Mouse (Mus musculus): ENCODE data around the gene Srsf5. TPM values are rescaled to one million over a fixed set of nuclear protein-coding genes. Genes with fewer than 3 reads are reported as not detected.

Gene Srsf5
- 426 and 452 TPM in 2 replicates for polyA plus RNA-seq (2015; fragmentation: Nextera tagmentation; extraction: Ambion mirVana)

DNA sequence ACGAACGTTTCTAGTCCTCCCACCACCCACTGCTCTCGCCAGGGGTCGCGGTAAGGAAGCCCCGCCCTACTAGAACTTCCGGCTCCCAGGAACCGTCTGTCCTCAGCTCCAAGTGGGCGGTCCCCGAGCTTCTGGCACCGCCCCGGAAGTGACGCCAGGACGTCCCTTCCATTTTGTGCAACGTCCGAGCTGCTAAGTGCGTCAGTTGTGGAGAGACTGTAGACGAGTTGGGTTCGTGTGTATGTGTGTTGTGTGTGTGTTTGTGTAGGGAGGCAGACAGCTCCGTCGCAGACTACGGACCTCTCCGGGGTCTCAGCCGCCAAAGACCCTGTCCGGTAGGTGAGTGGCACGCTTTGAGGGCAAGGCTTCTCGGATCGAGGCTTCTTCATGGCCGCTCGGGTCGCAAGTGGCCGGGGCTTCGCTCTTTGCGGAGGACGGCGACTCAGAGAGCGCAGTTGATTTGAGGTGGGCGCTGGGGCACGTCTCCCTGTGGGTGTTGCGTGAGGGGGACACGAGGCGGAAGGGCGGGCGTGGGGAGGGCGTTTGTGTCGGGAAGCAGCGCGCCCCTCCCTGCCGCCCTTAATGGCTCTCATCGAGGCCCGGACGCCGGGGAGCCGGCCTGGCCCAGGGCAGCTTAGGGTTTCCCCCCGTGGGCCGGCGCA is at the start of gene Srsf5:
Gene Srsf5 (plus strand): TSS at position 171 of the 662 bp plus-strand sequence.
- under 1% methylated on average over 57 of the region's 57 CpGs for WGBS
- peak within 1 kb of the TSS; percentile 95 for H3K9ac ChIP-seq (ENCODE audit: low read depth, low read length)
- peak; percentile 95 for ATAC-seq

DNA sequence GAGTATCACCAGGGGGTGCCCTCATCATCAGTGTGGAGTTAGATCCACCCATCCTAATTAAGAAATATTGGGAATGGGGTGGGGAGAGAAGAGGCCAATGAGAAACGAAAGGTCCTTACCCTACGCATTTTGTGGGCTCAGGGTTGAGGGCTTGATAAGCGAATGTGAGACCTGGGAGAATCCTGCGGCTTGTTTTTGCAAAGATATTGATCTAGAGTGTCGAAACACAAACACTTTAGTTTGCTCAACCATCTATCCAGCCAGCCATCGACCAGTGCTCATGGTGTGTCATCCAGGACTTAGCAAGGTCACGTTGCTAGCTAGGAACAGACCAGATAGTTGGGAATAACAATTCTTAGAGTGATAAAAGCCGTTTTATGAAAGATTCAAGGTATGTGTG is 35.7 kb upstream of the Srsf5 start:
- Histone ChIP-seq H3K4me2 (ENCODE audit: low read length) (no peak overlapping the region), H3K9ac (ENCODE audit: low read depth, low read length) (no peak overlapping the region), H3K27me3 (ENCODE audit: control insufficient read depth, insufficient read depth, low read depth, low read length) (no peaks in the 10 kb centered on the region), H3K27ac (ENCODE audit: low read length) (no peak overlapping the region), H3K4me1 (ENCODE audit: control insufficient read depth, insufficient read depth, low read length) (no peaks in the 10 kb centered on the region), H3K36me3 (ENCODE audit: control insufficient read depth, insufficient read depth, low read length) (no peaks in the 10 kb centered on the region), H3K9me3 (replicated peaks; ENCODE audit: control insufficient read depth, low read length, poor library complexity, severe bottlenecking) (no peaks in the 10 kb centered on the region), H3K4me3 (ENCODE audit: low read depth, low read length) (no peak overlapping the region)
- ATAC-seq = no peak
- 92% methylated on average over 8 of the region's 8 CpGs for WGBS

More for the DNA sequence above, at the start of gene Srsf5:
- Histone ChIP-seq H3K27me3 (ENCODE audit: control insufficient read depth, insufficient read depth, low read depth, low read length) (no peaks in the 10 kb centered on the region), H3K4me2 (ENCODE audit: low read length) (peak within 1 kb of the TSS; percentile 81), H3K27ac (ENCODE audit: low read length) (peak within 1 kb of the TSS; percentile 96), H3K4me3 (ENCODE audit: low read depth, low read length) (peak within 1 kb of the TSS; percentile 91), H3K4me1 (ENCODE audit: control insufficient read depth, insufficient read depth, low read length) (peaks cover 8% of the 10 kb centered on the region), H3K36me3 (ENCODE audit: control insufficient read depth, insufficient read depth, low read length) (peaks cover 17% of the 10 kb centered on the region), H3K9me3 (replicated peaks; ENCODE audit: control insufficient read depth, low read length, poor library complexity, severe bottlenecking) (no peaks in the 10 kb centered on the region)

DNA sequence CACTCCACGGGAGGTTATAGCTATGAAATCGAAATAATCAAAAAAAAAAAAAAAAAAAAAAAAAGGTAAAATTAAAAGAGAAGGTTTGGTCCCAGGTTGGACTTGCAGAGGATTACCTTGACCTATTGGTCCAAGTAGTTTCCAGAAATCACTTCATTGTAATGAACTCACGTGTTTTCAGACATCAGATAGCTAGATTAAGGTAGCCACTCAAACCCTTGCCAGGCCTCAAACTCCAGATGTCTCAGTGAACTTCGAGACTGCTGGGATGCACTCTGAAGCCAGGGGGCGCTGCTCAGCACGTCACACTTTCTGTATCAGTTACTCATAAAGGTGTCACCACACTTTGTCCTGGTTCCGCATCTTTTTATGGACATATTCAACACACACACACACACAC is 27.5 kb upstream of the Srsf5 start:
- Histone ChIP-seq H3K27me3 (ENCODE audit: control insufficient read depth, insufficient read depth, low read depth, low read length) (no peaks in the 10 kb centered on the region), H3K4me3 (ENCODE audit: low read depth, low read length) (no peak overlapping the region), H3K4me1 (ENCODE audit: control insufficient read depth, insufficient read depth, low read length) (0 out of 2 replicates have a peak, but pooled peaks cover 1% of the 10 kb centered on the region), H3K27ac (ENCODE audit: low read length) (no peak overlapping the region), H3K9ac (ENCODE audit: low read depth, low read length) (no peak overlapping the region), H3K36me3 (ENCODE audit: control insufficient read depth, insufficient read depth, low read length) (no peaks in the 10 kb centered on the region), H3K4me2 (ENCODE audit: low read length) (no peak overlapping the region), H3K9me3 (replicated peaks; ENCODE audit: control insufficient read depth, low read length, poor library complexity, severe bottlenecking) (no peaks in the 10 kb centered on the region)
- 61% methylated on average over 7 of the region's 7 CpGs for WGBS
- ATAC-seq = no peak

DNA sequence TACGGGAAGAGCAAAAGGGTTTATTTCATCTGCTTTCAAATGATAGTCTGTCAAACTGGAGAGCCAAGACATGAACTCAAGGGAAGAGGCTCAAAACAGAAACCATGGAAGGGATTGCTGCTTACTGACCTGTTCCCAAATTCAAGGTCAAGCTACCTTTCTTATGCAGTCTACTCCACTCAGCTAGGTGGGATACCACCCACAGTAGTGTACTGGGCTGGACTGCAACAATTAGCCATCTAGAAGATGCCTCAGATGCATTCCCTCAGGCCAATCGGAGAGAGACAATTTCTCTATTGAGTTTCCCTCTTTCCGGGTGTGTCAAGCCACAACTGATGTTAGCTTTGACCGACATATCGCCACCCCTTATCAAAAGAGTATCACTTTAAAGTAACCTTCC is 24.0 kb upstream of the Srsf5 start:
- Histone ChIP-seq H3K27me3 (ENCODE audit: control insufficient read depth, insufficient read depth, low read depth, low read length) (no peaks in the 10 kb centered on the region), H3K4me3 (ENCODE audit: low read depth, low read length) (no peak overlapping the region), H3K27ac (ENCODE audit: low read length) (no peak overlapping the region), H3K9ac (ENCODE audit: low read depth, low read length) (no peak overlapping the region), H3K4me1 (ENCODE audit: control insufficient read depth, insufficient read depth, low read length) (0 out of 2 replicates have a peak, but pooled peaks cover 4% of the 10 kb centered on the region), H3K4me2 (ENCODE audit: low read length) (no peak overlapping the region), H3K9me3 (replicated peaks; ENCODE audit: control insufficient read depth, low read length, poor library complexity, severe bottlenecking) (no peaks in the 10 kb centered on the region), H3K36me3 (ENCODE audit: control insufficient read depth, insufficient read depth, low read length) (no peaks in the 10 kb centered on the region)
- ATAC-seq = no peak
- 96% methylated on average over 5 of the region's 5 CpGs for WGBS

DNA sequence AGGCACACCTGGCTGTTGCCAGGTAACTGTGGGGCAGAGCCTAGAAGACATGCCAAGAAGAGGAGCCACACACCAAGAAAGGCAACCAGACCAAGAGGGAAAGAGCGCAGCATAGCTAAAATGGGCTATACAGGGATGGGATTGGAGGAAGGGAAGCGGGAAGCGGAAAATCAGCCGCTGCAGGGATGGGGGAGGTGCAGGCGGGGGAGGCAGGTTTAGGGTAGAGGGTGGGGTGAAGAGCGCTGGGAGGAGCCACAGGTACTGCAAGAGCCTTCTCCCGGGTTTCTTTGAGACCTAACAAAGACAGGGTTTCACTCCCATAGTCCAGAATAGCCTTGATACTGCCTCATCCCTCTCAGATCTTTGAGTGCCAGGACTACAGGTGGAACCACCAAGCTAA is 22.4 kb upstream of the Srsf5 start:
- Histone ChIP-seq H3K27me3 (ENCODE audit: control insufficient read depth, insufficient read depth, low read depth, low read length) (no peaks in the 10 kb centered on the region), H3K4me3 (ENCODE audit: low read depth, low read length) (peak overlapping the region; percentile 20), H3K9me3 (replicated peaks; ENCODE audit: control insufficient read depth, low read length, poor library complexity, severe bottlenecking) (no peaks in the 10 kb centered on the region), H3K9ac (ENCODE audit: low read depth, low read length) (0 out of 2 replicates have a peak overlapping the region, but pooled peaks have one; percentile 25), H3K4me1 (ENCODE audit: control insufficient read depth, insufficient read depth, low read length) (0 out of 2 replicates have a peak, but pooled peaks cover 4% of the 10 kb centered on the region), H3K4me2 (ENCODE audit: low read length) (peak overlapping the region; percentile 50), H3K36me3 (ENCODE audit: control insufficient read depth, insufficient read depth, low read length) (no peaks in the 10 kb centered on the region), H3K27ac (ENCODE audit: low read length) (no peak overlapping the region)
- ATAC-seq = no peak
- 14% methylated on average over 7 of the region's 7 CpGs for WGBS

DNA sequence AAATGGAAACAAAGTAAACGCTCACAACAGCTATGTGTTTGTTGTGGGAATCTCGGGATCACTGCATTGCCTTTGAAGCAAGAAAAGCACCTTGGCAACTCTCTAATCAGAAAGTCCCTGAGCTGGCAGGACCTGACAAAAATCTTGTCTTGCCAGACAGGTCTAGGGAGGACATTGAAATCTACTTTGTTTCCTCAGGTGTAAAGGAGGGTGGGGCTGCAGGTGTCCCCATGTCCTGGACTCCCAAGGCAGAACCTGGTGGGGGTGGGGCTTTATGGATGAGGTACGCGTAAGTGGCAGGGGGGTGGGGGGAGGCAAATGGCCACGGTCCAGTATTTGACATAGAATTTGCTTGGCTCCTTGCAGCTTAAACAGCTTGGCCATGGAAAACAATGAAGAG is 21.7 kb upstream of the Srsf5 start:
- 64% methylated on average over 5 of the region's 5 CpGs for WGBS
- 0 out of 2 replicates have a peak, but pooled peaks cover 4% of the 10 kb centered on the region for H3K4me1 ChIP-seq (ENCODE audit: control insufficient read depth, insufficient read depth, low read length)

DNA sequence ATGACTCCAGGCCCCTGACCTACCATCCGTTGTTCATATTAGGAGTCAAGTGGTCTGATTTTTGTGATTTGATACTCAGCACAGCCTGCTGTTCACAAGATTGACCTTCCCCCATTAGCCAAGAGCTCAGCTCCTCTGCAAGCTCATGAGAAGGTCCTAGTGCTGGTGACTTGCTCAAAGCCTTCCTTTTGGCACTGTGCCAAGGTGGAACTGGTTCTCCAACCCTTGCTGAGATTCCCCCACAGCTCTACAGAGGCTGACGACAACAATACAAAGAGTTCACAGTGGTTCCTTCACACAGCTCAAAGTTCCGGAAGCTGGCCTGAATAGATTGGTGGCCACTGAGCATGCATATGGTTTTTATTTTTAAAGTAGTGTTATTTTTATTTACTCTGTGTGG is 21.1 kb upstream of the Srsf5 start:
- Histone ChIP-seq H3K9me3 (replicated peaks; ENCODE audit: control insufficient read depth, low read length, poor library complexity, severe bottlenecking) (no peaks in the 10 kb centered on the region), H3K4me2 (ENCODE audit: low read length) (no peak overlapping the region), H3K27me3 (ENCODE audit: control insufficient read depth, insufficient read depth, low read depth, low read length) (no peaks in the 10 kb centered on the region), H3K4me1 (ENCODE audit: control insufficient read depth, insufficient read depth, low read length) (0 out of 2 replicates have a peak, but pooled peaks cover 4% of the 10 kb centered on the region), H3K27ac (ENCODE audit: low read length) (no peak overlapping the region), H3K4me3 (ENCODE audit: low read depth, low read length) (no peak overlapping the region), H3K9ac (ENCODE audit: low read depth, low read length) (no peak overlapping the region), H3K36me3 (ENCODE audit: control insufficient read depth, insufficient read depth, low read length) (no peaks in the 10 kb centered on the region)
- 76% methylated on average over 3 of the region's 3 CpGs for WGBS
- no peak for ATAC-seq

More for the DNA sequence above, 21.7 kb upstream of the Srsf5 start:
- H3K4me3 ChIP-seq (ENCODE audit: low read depth, low read length) = no peak overlapping the region
- no peak for ATAC-seq
- H3K27ac ChIP-seq (ENCODE audit: low read length) = no peak overlapping the region
- no peak overlapping the region for H3K4me2 ChIP-seq (ENCODE audit: low read length)
- no peak overlapping the region for H3K9ac ChIP-seq (ENCODE audit: low read depth, low read length)
- H3K36me3 ChIP-seq (ENCODE audit: control insufficient read depth, insufficient read depth, low read length) = no peaks in the 10 kb centered on the region
- H3K27me3 ChIP-seq (ENCODE audit: control insufficient read depth, insufficient read depth, low read depth, low read length) = no peaks in the 10 kb centered on the region
- no peaks in the 10 kb centered on the region for H3K9me3 ChIP-seq (replicated peaks; ENCODE audit: control insufficient read depth, low read length, poor library complexity, severe bottlenecking)

DNA sequence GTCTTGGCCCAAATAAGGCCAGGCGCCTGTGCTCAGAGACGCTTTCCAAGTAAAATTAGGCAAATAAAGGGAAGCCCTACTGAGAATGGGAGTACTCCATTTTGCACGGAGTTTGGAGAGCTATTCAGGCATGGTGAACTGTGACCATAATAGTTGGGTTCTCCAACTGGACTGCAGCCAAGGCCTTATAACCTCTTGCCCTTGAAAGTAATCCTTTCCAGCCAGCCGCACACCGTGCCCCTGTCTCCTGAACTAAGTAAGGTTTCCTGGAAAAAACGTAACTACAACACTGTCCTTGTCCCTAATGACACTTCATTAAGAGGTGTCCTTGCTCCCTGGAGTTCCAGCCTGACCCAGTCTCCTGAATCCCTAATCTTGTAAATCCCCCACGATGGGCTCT is 19.4 kb upstream of the Srsf5 start:
- Histone ChIP-seq H3K4me1 (ENCODE audit: control insufficient read depth, insufficient read depth, low read length) (0 out of 2 replicates have a peak, but pooled peaks cover 4% of the 10 kb centered on the region), H3K27me3 (ENCODE audit: control insufficient read depth, insufficient read depth, low read depth, low read length) (no peaks in the 10 kb centered on the region), H3K9ac (ENCODE audit: low read depth, low read length) (no peak overlapping the region), H3K9me3 (replicated peaks; ENCODE audit: control insufficient read depth, low read length, poor library complexity, severe bottlenecking) (no peaks in the 10 kb centered on the region), H3K4me2 (ENCODE audit: low read length) (no peak overlapping the region), H3K36me3 (ENCODE audit: control insufficient read depth, insufficient read depth, low read length) (no peaks in the 10 kb centered on the region), H3K4me3 (ENCODE audit: low read depth, low read length) (no peak overlapping the region), H3K27ac (ENCODE audit: low read length) (no peak overlapping the region)
- ATAC-seq = no peak
- WGBS = 22% methylated on average over 7 of the region's 7 CpGs

DNA sequence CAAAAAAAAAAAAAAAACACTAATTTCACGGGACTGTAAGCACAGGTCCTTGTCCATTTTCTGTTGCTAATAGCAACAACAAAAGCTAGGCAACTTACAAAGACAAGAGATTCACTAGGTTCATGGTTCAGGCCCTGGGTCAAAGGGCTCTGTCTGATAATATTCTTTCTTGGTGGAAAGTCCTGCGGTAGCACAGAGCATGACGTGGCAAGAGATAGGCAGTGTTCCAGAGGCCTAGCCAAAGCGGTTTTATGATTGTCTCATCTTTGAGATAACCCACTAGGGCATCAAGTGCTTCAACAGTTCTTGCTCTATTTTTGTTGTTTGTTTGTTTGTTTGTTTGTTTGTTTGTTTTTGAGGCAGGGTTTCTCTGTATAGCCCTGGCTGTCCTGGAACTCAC is 18.8 kb upstream of the Srsf5 start:
- no peak overlapping the region for H3K4me3 ChIP-seq (ENCODE audit: low read depth, low read length)
- H3K4me2 ChIP-seq (ENCODE audit: low read length) = no peak overlapping the region
- H3K27me3 ChIP-seq (ENCODE audit: control insufficient read depth, insufficient read depth, low read depth, low read length) = no peaks in the 10 kb centered on the region
- 0 out of 2 replicates have a peak, but pooled peaks cover 4% of the 10 kb centered on the region for H3K4me1 ChIP-seq (ENCODE audit: control insufficient read depth, insufficient read depth, low read length)
- H3K27ac ChIP-seq (ENCODE audit: low read length) = no peak overlapping the region
- H3K9me3 ChIP-seq (replicated peaks; ENCODE audit: control insufficient read depth, low read length, poor library complexity, severe bottlenecking) = no peaks in the 10 kb centered on the region
- no peak for ATAC-seq
- 80% methylated on average over 4 of the region's 4 CpGs for WGBS
- H3K9ac ChIP-seq (ENCODE audit: low read depth, low read length) = no peak overlapping the region
- no peaks in the 10 kb centered on the region for H3K36me3 ChIP-seq (ENCODE audit: control insufficient read depth, insufficient read depth, low read length)
